In genomic region chr11:35838345-35839338, GRCm38 (mm10) we compare ENCODE assay signal across 8 mouse cellular contexts. TPM values are rescaled to one million over a fixed set of nuclear protein-coding genes. Genes with fewer than 3 reads are reported as not detected.
A peak's percentile ranks its signal among the peaks of the same experiment; 100 is the strongest.
DNase-seq lines count a peak whose midpoint lies in the region; ATAC-seq and TF ChIP-seq lines count a peak whose summit lies in the region.

No protein-coding gene starts in this region.

- no peak overlapping the region for H3K27ac ChIP-seq in cortical plate, adult 2 months (ENCODE audit: insufficient read depth, low read length)

- H3K4me1 ChIP-seq in cortical plate, adult 2 months (ENCODE audit: control insufficient read depth, insufficient read depth, low read length): peaks cover under 1% of the 10 kb centered on the region; the same call in 1 of the 2 replicates

- no peak for TF ChIP-seq POLR2A in cortical plate, adult 2 months (IDR thresholded peaks at IDR 0.05; ENCODE audit: extremely low read depth, insufficient read depth, low read length)

- peak overlapping the region; percentile 17 for H3K4me3 ChIP-seq in cortical plate, adult 2 months (ENCODE audit: insufficient read depth, low read length)

- TF ChIP-seq CTCF in cortical plate, adult 2 months (IDR thresholded peaks at IDR 0.05; ENCODE audit: extremely low read depth, insufficient read depth, low read length): no peak

- ATAC-seq in activated CD4-positive, CD25-positive, alpha-beta regulatory T cell, adult 4 months: peak; percentile 41
- ATAC-seq in megakaryocyte, adult 5-6 weeks (ENCODE audit: poor library complexity, severe bottlenecking): peak; percentile 85

- DNase-seq in gastrocnemius, postnatal 10 days: peak; percentile 89
- DNase-seq in induced T-regulatory cell, adult 2 months (ENCODE audit: low read depth): peak; percentile 89
- DNase-seq in left cerebral cortex, adult 8-10 months (ENCODE audit: low spot score in 2 of 2): peak; percentile 34 to 71
- DNase-seq in right cerebral cortex, adult 18-20 months: peak; percentile 83
- DNase-seq in urinary bladder, adult 2 months (ENCODE audit: low spot score): peak; percentile 66

RNA-seq across cellular contexts. Expression of gene Rars, which starts 4.3 kb away (rescaled TPM):
- 10 to 100 TPM; 69.3 to 75.2 TPM for polyA plus RNA-seq in activated CD4-positive, CD25-positive, alpha-beta regulatory T cell, adult 4 months (2017; shearing (Covaris generic))
- 38.1 and 39.9 TPM in 2 replicates for polyA plus RNA-seq in cortical plate, adult 2 months (2012; rRNA removed)
- 10 to 100 TPM; 54.2 to 59.1 TPM for total RNA-seq in gastrocnemius, postnatal 10 days (2021)
- 10 to 100 TPM; 41.5 to 51.4 (median 50.0) TPM for total RNA-seq in left cerebral cortex, adult 8-10 months (2022)
- total RNA-seq in megakaryocyte, adult 5-6 weeks (2015): 60.7 and 63.5 TPM in 2 replicates
- total RNA-seq in megakaryocyte, adult 5-6 weeks (2017): 52.0 and 60.3 TPM in 2 replicates
- polyA plus RNA-seq in urinary bladder, adult 2 months (2012; rRNA removed): 49.7 and 52.7 TPM in 2 replicates

RNA-seq across cellular contexts. Expression of gene Fbll1, which starts 40.0 kb away (rescaled TPM):
- polyA plus RNA-seq in activated CD4-positive, CD25-positive, alpha-beta regulatory T cell, adult 4 months (2017; shearing (Covaris generic)): not detected
- 60.3 and 66.9 TPM in 2 replicates for polyA plus RNA-seq in cortical plate, adult 2 months (2012; rRNA removed)
- under 1 TPM in 1 of 2 experiments, not detected in 1; 0.16 TPM for total RNA-seq in gastrocnemius, postnatal 10 days (2021)
- 10 to 100 TPM; 38.5 to 41.3 (median 41.0) TPM for total RNA-seq in left cerebral cortex, adult 8-10 months (2022)
- total RNA-seq in megakaryocyte, adult 5-6 weeks (2015): not detected in 2 replicates
- not detected in 2 replicates for total RNA-seq in megakaryocyte, adult 5-6 weeks (2017)
- polyA plus RNA-seq in urinary bladder, adult 2 months (2012; rRNA removed): 0.07 TPM in 1 of 2 replicates, not detected in the other

Comparison
In these comparisons a context has a peak if more than half of its experiments do, and no peak if none do; other contexts are left out.
1. RNA of gene Fbll1, which starts 40.0 kb away (total RNA-seq): 38.5 to 41.3 TPM in left cerebral cortex, adult 8-10 months; 0.16 TPM in gastrocnemius, postnatal 10 days and not detected in megakaryocyte, adult 5-6 weeks; every median in the first group is over 10 times any median in the second.
2. Peak in every context shown above with its lines, with median percentiles within 50 percentile points of each other: DNase-seq.